Mouse (Mus musculus) MEL (cell line): ENCODE results near the gene Gm32742.

Experiments used
- CHD2 ChIP-seq: IDR thresholded peaks from 2 replicates; pipeline ENCODE4 v1.6.1; 2011; ENCODE audit warnings: low read length, improper control_type of control experiment
- CTCF ChIP-seq, 3 experiments: IDR thresholded peaks in 2 of 3; conservative IDR thresholded peaks in 1 of 3; 2 replicates each; pipeline ENCODE4 v1.5.1; 2011 to 2012; ENCODE audit warnings: low read length in 3 of 3, low read depth in 2 of 3, mild to moderate bottlenecking in 2 of 3, improper control_type of control experiment in 1 of 3, inconsistent platforms in 1 of 3, mixed read lengths in 1 of 3, moderate library complexity in 1 of 3; ENCODE audit not compliant: control insufficient read depth in 1 of 3, insufficient read depth in 1 of 3, poor library complexity in 1 of 3, severe bottlenecking in 1 of 3
- GABPA ChIP-seq: IDR thresholded peaks from 2 replicates; pipeline ENCODE4 v1.6.1; 2012; ENCODE audit warnings: low read depth, mild to moderate bottlenecking, inconsistent platforms, low read length, improper control_type of control experiment, moderate library complexity
- MAX ChIP-seq: IDR thresholded peaks from 2 replicates; pipeline ENCODE4 v1.6.1; 2011; ENCODE audit warnings: low read length, improper control_type of control experiment
- MXI1 ChIP-seq: IDR thresholded peaks from 2 replicates; pipeline ENCODE4 v1.6.1; 2011; ENCODE audit warnings: mild to moderate bottlenecking, low read depth, low read length, improper control_type of control experiment
- POLR2A ChIP-seq, 2 experiments: IDR thresholded peaks; 2 replicates each; pipeline ENCODE4 v1.6.1; 2011 to 2012; ENCODE audit warnings: low read length in 2 of 2, mild to moderate bottlenecking in 2 of 2, control low read depth in 1 of 2, improper control_type of control experiment in 1 of 2, low read depth in 1 of 2, moderate library complexity in 1 of 2; ENCODE audit not compliant: control insufficient read depth in 1 of 2, insufficient read depth in 1 of 2, poor library complexity in 1 of 2
- TCF12 ChIP-seq: IDR thresholded peaks from 2 replicates; pipeline ENCODE4 v1.6.1; 2014; ENCODE audit warnings: low read depth, mild to moderate bottlenecking, inconsistent platforms, low read length, improper control_type of control experiment, moderate library complexity
- USF2 ChIP-seq, 2 experiments: IDR thresholded peaks; 2 replicates each; pipeline ENCODE4 v1.6.1; 2011 to 2012; ENCODE audit warnings: improper control_type of control experiment in 2 of 2, low read length in 2 of 2, borderline replicate concordance in 1 of 2, inconsistent platforms in 1 of 2, low read depth in 1 of 2, mild to moderate bottlenecking in 1 of 2; ENCODE audit not compliant: insufficient read depth in 1 of 2
- ZC3H11A ChIP-seq: IDR thresholded peaks from 2 replicates; pipeline ENCODE4 v1.6.1; 2012; ENCODE audit warnings: low read depth, mild to moderate bottlenecking, inconsistent platforms, low read length, improper control_type of control experiment
- ZKSCAN1 ChIP-seq: IDR thresholded peaks from 2 replicates; pipeline ENCODE4 v1.6.1; 2012; ENCODE audit warnings: low read depth, mild to moderate bottlenecking, inconsistent platforms, low read length, improper control_type of control experiment, moderate library complexity

- TF ChIP-seq ZKSCAN1 (no peak), ZC3H11A (no peak), USF2 (IDR thresholded peaks at IDR 0.05; ENCODE audit: borderline replicate concordance in 1 of 2, insufficient read depth in 1 of 2, low read depth in 1 of 2, low read length in 2 of 2) (no peak), POLR2A (IDR thresholded peaks at IDR 0.05; ENCODE audit: control insufficient read depth in 1 of 2, insufficient read depth in 1 of 2, low read depth in 1 of 2, low read length in 2 of 2, poor library complexity in 1 of 2) (no peak), CTCF (IDR thresholded peaks at IDR 0.05 in 2 of 3, conservative IDR thresholded peaks at IDR 0.05 in 1 of 3; ENCODE audit: control insufficient read depth in 1 of 3, insufficient read depth in 1 of 3, low read depth in 2 of 3, low read length in 3 of 3, poor library complexity in 1 of 3, severe bottlenecking in 1 of 3) (no peak), CHD2 (no peak), MXI1 (no peak), TCF12 (no peak), GABPA (no peak), MAX (no peak)
Measured at GRCm38 (mm10) chr9:51213023-51213728, 47.9 kb upstream of the Gm32742 start, which contains the start of gene Pou2af1.
